Mouse (Mus musculus) adrenal gland, adult 8-10 months (tissue): ENCODE results near the gene Gm7951. TPM values are rescaled to one million over a fixed set of nuclear protein-coding genes. Genes with fewer than 3 reads are reported as not detected.
"Not testable (repeated sequence)": the region's sequence is repeated elsewhere in the genome, so short reads cannot be mapped to it uniquely, and the experiment has no call there.

ENCODE experiments used
- DNase-seq: peaks from one replicate; pipeline ENCODE4 v3.0.0; 2022
- total RNA-seq, 4 experiments: library from RNA; stranded (reverse); gene quantifications; 2 replicates each; pipeline ENCODE4 v1.2.4; 2022

Gene Gm7951
- not detected for total RNA-seq

GRCm38 (mm10) chr14:42117269-42117668, at the start of gene Gm7951:
TSS of gene Gm7951 (minus strand) at chr14:42117369.
- DNase-seq = not testable (repeated sequence)

GRCm38 (mm10) chr14:42162522-42162921, 45.4 kb upstream of the Gm7951 start, which contains the start of gene Gm17027:
TSS of gene Gm17027 (minus strand) at chr14:42162622.
- not testable (repeated sequence) for DNase-seq

- not testable (repeated sequence) for DNase-seq
These were observed 17.4 kb upstream of the Gm7951 start for GRCm38 (mm10) chr14:42134571-42134970.

GRCm38 (mm10) chr14:42133806-42134205, 16.6 kb upstream of the Gm7951 start:
- DNase-seq = not testable (repeated sequence)

Other genes with a start within 250 kb of the Gm7951 start
- not detected for gene Gm7980, start 210.1 kb downstream of the Gm7951 start, total RNA-seq
- gene 1700049E17Rik1, start 192.4 kb downstream of the Gm7951 start, total RNA-seq = not detected
- gene 1700024B05Rik, start 173.4 kb downstream of the Gm7951 start, total RNA-seq = not detected
- not detected for gene Gm6401, start 149.4 kb downstream of the Gm7951 start, total RNA-seq
- gene Gm3543, start 134.0 kb downstream of the Gm7951 start, total RNA-seq = not detected
- gene Gm17027, start 45.3 kb upstream of the Gm7951 start, total RNA-seq = not detected
- gene Gm3573, start 73.4 kb upstream of the Gm7951 start, total RNA-seq = not detected
- gene Gm17026, start 142.7 kb upstream of the Gm7951 start, total RNA-seq = not detected
- gene Gm9611, start 180.0 kb upstream of the Gm7951 start, total RNA-seq = not detected
- gene Gm7995, start 192.8 kb upstream of the Gm7951 start, total RNA-seq = not detected